Mouse (Mus musculus) forebrain, embryonic 10.5 days (tissue): ENCODE measurements around the gene Ctnnbip1. TPM values are rescaled to one million over a fixed set of nuclear protein-coding genes. Genes with fewer than 3 reads are reported as not detected.

Experiments used
- DNase-seq: peaks from one replicate; pipeline ENCODE4 v3.0.0-alpha.2; 2017; ENCODE audit warnings: low spot score; ENCODE audit errors: extremely low spot score
- H3K27ac ChIP-seq: fragments of 300-500 bp; sonication (generic); 2 replicates; pipeline ENCODE4 v1.5.1; 2016; ENCODE audit warnings: mild to moderate bottlenecking
- H3K27me3 ChIP-seq: fragments of 300-500 bp; sonication (generic); 2 replicates; pipeline ENCODE4 v1.6.1; 2016; ENCODE audit warnings: mild to moderate bottlenecking; ENCODE audit not compliant: poor library complexity, severe bottlenecking
- H3K36me3 ChIP-seq: fragments of 300-500 bp; sonication (generic); replicated peaks from 2 replicates; pipeline ENCODE4 v1.6.1; 2016; ENCODE audit warnings: mild to moderate bottlenecking, moderate library complexity
- H3K4me1 ChIP-seq: fragments of 300-500 bp; sonication (generic); 2 replicates; pipeline ENCODE4 v1.6.1; 2016
- H3K4me3 ChIP-seq: fragments of 300-500 bp; sonication (generic); 2 replicates; pipeline ENCODE4 v1.5.1; 2016; ENCODE audit warnings: mild to moderate bottlenecking, moderate library complexity
- H3K9me3 ChIP-seq: fragments of 300-500 bp; sonication (generic); 2 replicates; pipeline ENCODE4 v1.6.1; 2016; ENCODE audit warnings: mild to moderate bottlenecking, moderate library complexity
- WGBS: fragments of 180-500 bp; shearing (Covaris S2); methylation state at CpG from one replicate; pipeline ENCODE4 v1.1.7; 2016; 5-methylcytosine and 5-hydroxymethylcytosine counted together
- polyA plus RNA-seq: library from polyadenylated mRNA; unstranded; fragments of >200 nt; fragmentation: Nextera tagmentation; extraction: Ambion mirVana; gene quantifications from 2 replicates; pipeline ENCODE4 v1.2.1, GENCODE M21; 2016

The Ctnnbip1 gene
- polyA plus RNA-seq, 1 experiment from 2014 or later, result 59.6 TPM

- under 1% methylated on average over 79 of the region's 103 CpGs for WGBS
- DNase-seq, result peak; percentile 69
- Histone ChIP-seq H3K4me1 (peaks cover 37% of the 10 kb centered on the region), H3K27me3 (peaks cover 74% of the 10 kb centered on the region), H3K27ac (peak within 1 kb of the TSS; percentile 93), H3K36me3 (no peaks in the 10 kb centered on the region; the same call in 1 of the 2 replicates), H3K9me3 (no peaks in the 10 kb centered on the region; the same call in 1 of the 2 replicates), H3K4me3 (peak within 1 kb of the TSS; percentile 80)
These were observed 68.2 kb downstream of the Ctnnbip1 start, which contains the start of gene Clstn1 for GRCm38 (mm10) chr4:149586044-149586782. TSS of gene Clstn1 (plus strand) at chr4:149586468.

- Histone ChIP-seq H3K36me3 (peaks cover 5% of the 10 kb centered on the region; the same call in 1 of the 2 replicates), H3K9me3 (peaks cover 3% of the 10 kb centered on the region; the same call in 1 of the 2 replicates), H3K27me3 (peaks cover 66% of the 10 kb centered on the region), H3K27ac (peak overlapping the region; percentile 93), H3K4me1 (peaks cover 37% of the 10 kb centered on the region), H3K4me3 (peak overlapping the region; percentile 80)
- peak; percentile 42 for DNase-seq
- WGBS, result under 1% methylated on average over 72 of the region's 72 CpGs
These were observed 69.0 kb downstream of the Ctnnbip1 start for GRCm38 (mm10) chr4:149586783-149587595.

DNA sequence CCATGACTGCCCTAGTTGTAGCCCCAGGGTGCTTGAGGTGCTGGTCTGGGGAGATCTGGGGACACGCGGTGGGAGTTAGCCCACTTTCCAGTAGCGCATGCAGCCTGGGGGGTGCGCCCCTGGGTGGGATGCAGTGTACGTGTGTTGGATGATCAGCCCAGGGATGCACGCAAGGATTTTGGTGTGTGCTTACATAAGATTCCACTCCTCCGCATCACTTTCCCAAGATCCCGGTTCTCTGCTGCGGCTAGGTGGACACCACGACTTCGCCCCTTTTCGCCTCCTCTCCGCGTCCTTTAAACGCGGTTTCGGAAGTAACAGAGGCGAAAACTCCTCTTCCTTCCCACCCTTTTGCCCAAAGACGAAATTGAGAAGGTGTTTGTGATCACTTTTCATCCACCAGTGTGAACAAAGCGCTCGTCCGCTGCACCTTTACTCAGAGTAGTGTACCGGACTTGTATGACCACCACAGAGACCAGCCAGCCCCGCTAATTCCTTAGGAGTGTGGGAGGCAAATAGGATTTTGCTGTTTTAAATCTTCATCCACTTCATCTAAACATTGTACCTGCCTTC lies 69.6 kb downstream of the Ctnnbip1 start:
- WGBS, result 2% methylated on average over 24 of the region's 24 CpGs
- DNase-seq, result peak; percentile 45
- peaks cover 65% of the 10 kb centered on the region for H3K27me3 ChIP-seq
- H3K4me1 ChIP-seq, result peaks cover 37% of the 10 kb centered on the region
- peak overlapping the region; percentile 80 for H3K4me3 ChIP-seq
- H3K27ac ChIP-seq, result peak overlapping the region; percentile 93
- H3K36me3 ChIP-seq, result peaks cover 5% of the 10 kb centered on the region; the same call in 1 of the 2 replicates
- H3K9me3 ChIP-seq, result peaks cover 3% of the 10 kb centered on the region; the same call in 1 of the 2 replicates

DNA sequence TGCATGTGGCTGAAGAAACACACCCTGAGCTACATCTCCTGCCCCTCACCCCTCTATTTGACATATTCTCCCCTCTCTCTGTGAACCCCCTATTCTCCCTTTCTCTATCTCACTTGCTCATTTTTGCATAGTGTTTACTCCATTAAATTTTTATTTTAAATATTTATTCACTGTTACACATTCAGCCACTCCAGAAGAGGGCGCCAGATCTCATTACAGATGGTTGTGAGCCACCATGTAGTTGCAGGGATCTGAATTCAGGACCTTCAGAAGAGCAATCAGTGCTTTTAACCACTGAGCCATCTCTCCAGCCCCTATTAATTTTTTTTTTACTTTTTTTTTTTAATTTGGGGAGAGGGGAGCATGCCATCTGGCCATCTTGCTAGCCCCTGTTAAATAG lies 72.2 kb downstream of the Ctnnbip1 start:
- peaks cover 39% of the 10 kb centered on the region for H3K4me1 ChIP-seq
- no peak for DNase-seq
- peaks cover 3% of the 10 kb centered on the region; the same call in 1 of the 2 replicates for H3K9me3 ChIP-seq
- H3K27me3 ChIP-seq, result peaks cover 41% of the 10 kb centered on the region
- no peak overlapping the region for H3K27ac ChIP-seq
- peaks cover 5% of the 10 kb centered on the region; the same call in 1 of the 2 replicates for H3K36me3 ChIP-seq
- no peak overlapping the region for H3K4me3 ChIP-seq
- WGBS, result 88% methylated on average over 1 of the region's 1 CpGs

- H3K4me1 ChIP-seq, result peaks cover 33% of the 10 kb centered on the region
- no peak overlapping the region for H3K27ac ChIP-seq
- H3K4me3 ChIP-seq, result no peak overlapping the region
- whole genome bisulfite sequencing, result 95% methylated on average over 2 of the region's 2 CpGs
- no peak for DNase-seq
- peaks cover 31% of the 10 kb centered on the region for H3K27me3 ChIP-seq
- H3K36me3 ChIP-seq, result peaks cover 5% of the 10 kb centered on the region; the same call in 1 of the 2 replicates
- H3K9me3 ChIP-seq, result peaks cover 3% of the 10 kb centered on the region; the same call in 1 of the 2 replicates
These were observed 73.5 kb downstream of the Ctnnbip1 start for GRCm38 (mm10) chr4:149591486-149591885.

- no peak for DNase-seq
- Histone ChIP-seq H3K27ac (no peak overlapping the region), H3K4me1 (peaks cover 21% of the 10 kb centered on the region; the same call in 1 of the 2 replicates), H3K4me3 (no peak overlapping the region), H3K27me3 (no peaks in the 10 kb centered on the region), H3K9me3 (peaks cover 3% of the 10 kb centered on the region; the same call in 1 of the 2 replicates), H3K36me3 (peaks cover 5% of the 10 kb centered on the region; the same call in 1 of the 2 replicates)
- 85% methylated on average over 9 of the region's 9 CpGs for WGBS
These were observed 77.0 kb downstream of the Ctnnbip1 start for GRCm38 (mm10) chr4:149594913-149595581.

GRCm38 (mm10) chr4:149597641-149598208 lies 79.7 kb downstream of the Ctnnbip1 start:
- H3K4me3 ChIP-seq, result no peak overlapping the region
- 83% methylated on average over 12 of the region's 12 CpGs for WGBS
- no peak for DNase-seq

DNA sequence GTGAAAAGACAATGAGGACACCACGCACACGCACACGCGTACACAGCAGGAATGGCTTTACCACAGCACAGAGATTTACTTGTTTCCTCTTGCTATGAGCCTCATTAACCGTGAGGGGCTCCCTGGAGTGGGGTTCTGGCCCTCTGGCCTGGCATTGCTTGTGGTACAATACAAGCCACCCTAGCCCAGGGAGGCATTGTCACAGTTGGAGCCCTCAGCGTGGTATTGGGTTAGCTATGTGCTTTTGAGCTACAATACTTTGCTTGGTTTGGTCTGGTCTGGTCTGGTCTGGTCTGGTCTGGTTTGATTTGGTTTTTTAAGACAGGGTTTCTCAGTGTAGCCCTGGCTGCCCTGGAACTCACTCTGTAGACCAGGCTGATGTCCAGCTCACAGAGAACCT lies 81.5 kb downstream of the Ctnnbip1 start:
- Histone ChIP-seq H3K9me3 (no peaks in the 10 kb centered on the region; the same call in 1 of the 2 replicates), H3K27ac (no peak overlapping the region), H3K27me3 (no peaks in the 10 kb centered on the region), H3K4me1 (peaks cover 37% of the 10 kb centered on the region), H3K36me3 (peaks cover 9% of the 10 kb centered on the region; the same call in 1 of the 2 replicates), H3K4me3 (no peak overlapping the region)
- 91% methylated on average over 6 of the region's 6 CpGs for WGBS
- no peak for DNase-seq

More at GRCm38 (mm10) chr4:149597641-149598208, 79.7 kb downstream of the Ctnnbip1 start:
- Histone ChIP-seq H3K36me3 (no peaks in the 10 kb centered on the region), H3K4me1 (peaks cover 37% of the 10 kb centered on the region), H3K27me3 (no peaks in the 10 kb centered on the region), H3K27ac (no peak overlapping the region), H3K9me3 (no peaks in the 10 kb centered on the region)

- Histone ChIP-seq H3K27me3 (no peaks in the 10 kb centered on the region), H3K4me1 (peaks cover 31% of the 10 kb centered on the region), H3K9me3 (no peaks in the 10 kb centered on the region; the same call in 1 of the 2 replicates), H3K4me3 (no peak overlapping the region), H3K36me3 (peaks cover 11% of the 10 kb centered on the region; the same call in 1 of the 2 replicates), H3K27ac (peak overlapping the region; percentile 35; the same call in 1 of the 2 replicates)
- 92% methylated on average over 4 of the region's 4 CpGs for WGBS
- no peak for DNase-seq
These were observed 82.1 kb downstream of the Ctnnbip1 start for GRCm38 (mm10) chr4:149600130-149600529.

- Histone ChIP-seq H3K27me3 (no peaks in the 10 kb centered on the region), H3K4me1 (peaks cover 39% of the 10 kb centered on the region), H3K27ac (no peak overlapping the region), H3K4me3 (no peak overlapping the region), H3K36me3 (peaks cover 11% of the 10 kb centered on the region; the same call in 1 of the 2 replicates), H3K9me3 (no peaks in the 10 kb centered on the region; the same call in 1 of the 2 replicates)
- no peak for DNase-seq
- 61% methylated on average over 4 of the region's 4 CpGs for WGBS
These were observed 83.4 kb downstream of the Ctnnbip1 start for GRCm38 (mm10) chr4:149601484-149601883.

DNA sequence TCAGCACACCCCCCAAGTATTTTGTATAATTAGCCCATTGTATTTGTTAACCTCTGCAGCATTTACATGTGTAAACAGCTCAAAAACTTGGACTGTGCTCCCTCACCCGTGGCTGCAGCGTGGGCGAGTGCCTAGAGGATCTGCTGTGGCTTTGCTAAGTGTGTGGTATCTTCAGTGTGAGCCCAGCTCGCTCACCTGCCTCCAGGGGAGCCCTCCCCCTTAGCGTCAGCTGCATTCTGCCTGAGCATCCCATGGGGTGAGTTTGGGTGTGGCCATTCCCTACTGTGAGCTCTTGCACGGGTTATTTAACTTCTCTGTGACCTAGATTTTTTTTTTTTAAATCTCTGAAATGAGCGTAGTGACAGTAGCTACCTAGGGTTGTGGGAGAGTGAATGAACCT lies 84.2 kb downstream of the Ctnnbip1 start:
- Histone ChIP-seq H3K4me3 (no peak overlapping the region), H3K36me3 (peaks cover 11% of the 10 kb centered on the region; the same call in 1 of the 2 replicates), H3K27ac (no peak overlapping the region), H3K27me3 (no peaks in the 10 kb centered on the region), H3K4me1 (peaks cover 47% of the 10 kb centered on the region), H3K9me3 (no peaks in the 10 kb centered on the region; the same call in 1 of the 2 replicates)
- no peak for DNase-seq
- WGBS, result 57% methylated on average over 7 of the region's 7 CpGs
